Mouse (Mus musculus) heart, adult 18-20 months (tissue): ENCODE results near the gene Tuba3a. TPM values are rescaled to one million over a fixed set of nuclear protein-coding genes. Genes with fewer than 3 reads are reported as not detected.

ENCODE experiments used
- DNase-seq, 2 experiments: peaks; one replicate each; pipeline ENCODE4 v3.0.0; 2021 to 2022; ENCODE audit warnings: mixed read lengths in 1 of 2
- total RNA-seq, 2 experiments: library from RNA; stranded (reverse); gene quantifications; 2 replicates each; pipeline ENCODE4 v1.2.3; 2021

Gene Tuba3a
- total RNA-seq, 2 experiments from 2014 or later, result not detected

DNA sequence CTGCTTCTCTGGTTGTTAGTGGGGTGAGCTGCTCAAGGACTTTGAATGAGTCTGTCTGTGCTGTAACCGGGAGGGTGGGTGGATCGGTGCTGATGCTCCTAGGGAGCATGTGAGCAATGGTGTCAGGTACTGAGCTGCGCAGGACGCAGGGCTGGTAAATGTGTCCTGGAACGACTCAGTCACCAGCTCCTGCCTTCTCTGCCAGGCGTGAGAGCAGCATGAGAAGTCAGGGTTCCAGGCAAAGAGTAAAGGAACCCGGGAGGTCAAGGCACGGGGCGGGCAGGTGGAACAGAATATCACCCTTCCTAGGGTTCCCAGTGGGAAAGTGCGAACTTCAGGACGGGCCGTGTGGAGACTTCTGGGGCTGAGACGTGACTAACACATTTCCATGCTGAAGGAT, 19.8 kb downstream of the Tuba3a start:
- DNase-seq, result no peak

DNA sequence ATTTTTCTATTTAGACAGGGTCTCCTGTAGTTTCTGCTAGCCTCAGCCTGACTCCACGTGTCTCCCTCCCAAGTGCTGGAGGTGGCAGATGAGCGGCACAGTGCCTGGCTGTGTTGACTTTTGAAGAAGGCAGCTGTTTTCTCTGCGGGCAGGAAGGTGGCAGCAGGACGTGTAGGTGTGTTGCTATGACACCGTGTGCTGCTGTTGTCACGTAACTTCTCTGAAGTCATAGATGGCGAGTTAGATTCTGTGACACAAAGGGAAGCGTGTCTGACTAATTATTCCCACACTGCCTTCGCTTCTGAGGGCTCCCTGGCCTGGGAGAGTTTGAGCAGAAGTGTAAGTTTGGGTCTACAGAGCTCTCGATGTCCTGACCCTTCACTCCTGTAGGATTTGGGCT, 20.6 kb downstream of the Tuba3a start:
- no peak for DNase-seq

DNA sequence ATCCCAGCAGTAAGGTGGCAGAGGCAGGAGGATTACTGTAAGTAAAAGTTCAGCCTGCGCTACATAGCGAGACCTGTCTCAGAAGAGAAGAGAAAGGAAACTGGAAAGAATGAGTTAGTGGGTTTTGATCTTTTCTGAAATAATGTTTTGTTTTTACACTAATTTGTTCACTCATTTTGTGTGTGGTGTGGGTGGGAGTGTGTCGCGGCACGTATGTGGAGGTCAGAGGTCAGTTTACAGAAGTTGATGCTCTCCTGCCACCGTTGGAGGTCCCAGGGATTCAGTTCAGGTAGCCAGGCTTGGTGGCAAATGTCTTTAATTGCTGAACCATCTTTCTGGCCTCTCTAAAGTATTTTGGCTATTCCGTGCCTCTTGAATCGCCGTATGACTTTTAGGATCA, 21.6 kb downstream of the Tuba3a start:
- DNase-seq, result no peak

DNA sequence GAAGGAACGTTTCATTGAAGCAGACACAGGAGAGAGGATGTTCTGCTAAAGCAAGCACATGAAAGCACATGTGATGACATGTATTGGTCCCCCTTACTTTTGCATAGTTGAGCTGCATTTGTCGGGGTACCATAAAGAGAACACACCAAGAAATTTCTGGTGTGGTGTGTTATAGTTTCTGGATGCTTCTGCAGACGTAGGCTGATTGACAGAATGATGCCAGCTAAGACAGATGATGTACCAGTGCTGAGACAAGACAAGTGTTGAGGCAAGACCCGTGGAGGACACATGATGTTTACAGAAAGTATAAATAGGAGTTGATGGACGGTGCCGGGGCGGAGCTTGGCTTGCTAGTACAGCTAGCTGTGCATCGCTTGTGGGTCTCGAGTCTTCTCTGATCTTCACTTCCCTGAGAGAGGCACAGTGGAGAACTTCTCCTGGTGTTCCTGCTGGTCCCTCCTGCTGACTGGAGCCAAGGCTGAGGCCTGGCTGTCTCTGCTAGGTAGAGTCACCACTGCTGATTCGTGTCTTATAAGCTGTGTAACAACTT, 25.8 kb downstream of the Tuba3a start:
- no peak for DNase-seq

DNA sequence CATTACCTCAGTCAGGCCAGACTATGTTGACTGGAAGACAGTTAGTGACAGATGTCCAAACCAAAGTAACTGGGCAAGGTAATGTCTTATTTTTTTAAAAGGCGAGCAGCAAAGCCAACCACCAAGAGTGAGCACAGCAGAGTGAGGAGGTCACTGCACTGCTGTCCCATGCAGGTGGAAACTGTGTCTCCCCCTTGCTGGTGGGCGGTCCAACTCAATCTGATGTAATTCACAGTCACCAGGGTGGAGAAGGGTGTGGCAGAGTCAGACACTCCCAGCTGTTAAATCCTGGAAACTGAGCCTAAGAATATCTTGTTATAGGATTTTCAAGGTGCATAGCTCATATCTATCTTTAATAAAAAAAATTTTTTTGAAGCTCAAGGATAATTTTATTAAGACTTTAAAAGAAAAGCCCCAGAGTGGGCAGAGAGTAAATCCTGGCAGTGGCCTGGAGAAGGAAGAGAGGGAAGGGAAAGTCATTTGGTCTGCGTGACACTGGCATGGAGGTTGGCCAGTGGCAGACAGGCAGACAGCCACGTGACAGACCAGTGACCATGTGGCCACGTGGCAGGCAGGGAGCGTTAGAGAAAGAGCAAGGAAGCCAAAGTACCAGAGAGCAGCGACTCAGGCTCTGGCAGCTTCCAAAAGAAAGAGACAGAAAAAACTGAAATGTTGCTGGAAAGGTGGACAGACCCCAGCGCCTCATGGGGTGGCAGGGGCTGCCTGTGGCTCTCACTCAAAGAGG, 29.4 kb downstream of the Tuba3a start:
- DNase-seq, result peak; percentile 57 to 73

DNA sequence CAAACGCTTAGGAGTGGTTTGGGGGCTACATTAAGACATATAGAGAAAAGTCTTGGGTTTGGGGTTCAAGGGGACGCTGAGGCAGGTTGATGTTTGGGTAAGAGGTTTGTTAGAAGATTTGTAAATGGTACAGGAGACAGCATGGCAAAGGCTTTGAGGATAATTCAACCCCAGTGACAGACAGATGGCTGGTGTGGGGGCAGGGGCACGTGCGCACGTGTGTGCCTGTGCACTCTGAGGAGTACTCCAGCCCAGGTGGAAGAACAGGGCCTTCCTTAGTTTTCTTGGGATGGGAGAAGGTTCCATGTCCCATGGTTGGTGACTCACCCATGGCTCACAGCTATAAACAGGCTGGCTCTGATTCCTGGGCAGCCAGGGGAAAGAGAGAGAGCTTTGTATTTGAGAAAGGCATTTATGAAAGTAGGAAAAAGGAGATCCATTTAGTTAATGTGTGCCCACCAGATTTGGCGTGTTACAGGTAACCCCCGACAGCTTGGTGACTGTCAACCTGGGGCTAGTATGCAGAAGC, 30.3 kb downstream of the Tuba3a start:
- no peak for DNase-seq

DNA sequence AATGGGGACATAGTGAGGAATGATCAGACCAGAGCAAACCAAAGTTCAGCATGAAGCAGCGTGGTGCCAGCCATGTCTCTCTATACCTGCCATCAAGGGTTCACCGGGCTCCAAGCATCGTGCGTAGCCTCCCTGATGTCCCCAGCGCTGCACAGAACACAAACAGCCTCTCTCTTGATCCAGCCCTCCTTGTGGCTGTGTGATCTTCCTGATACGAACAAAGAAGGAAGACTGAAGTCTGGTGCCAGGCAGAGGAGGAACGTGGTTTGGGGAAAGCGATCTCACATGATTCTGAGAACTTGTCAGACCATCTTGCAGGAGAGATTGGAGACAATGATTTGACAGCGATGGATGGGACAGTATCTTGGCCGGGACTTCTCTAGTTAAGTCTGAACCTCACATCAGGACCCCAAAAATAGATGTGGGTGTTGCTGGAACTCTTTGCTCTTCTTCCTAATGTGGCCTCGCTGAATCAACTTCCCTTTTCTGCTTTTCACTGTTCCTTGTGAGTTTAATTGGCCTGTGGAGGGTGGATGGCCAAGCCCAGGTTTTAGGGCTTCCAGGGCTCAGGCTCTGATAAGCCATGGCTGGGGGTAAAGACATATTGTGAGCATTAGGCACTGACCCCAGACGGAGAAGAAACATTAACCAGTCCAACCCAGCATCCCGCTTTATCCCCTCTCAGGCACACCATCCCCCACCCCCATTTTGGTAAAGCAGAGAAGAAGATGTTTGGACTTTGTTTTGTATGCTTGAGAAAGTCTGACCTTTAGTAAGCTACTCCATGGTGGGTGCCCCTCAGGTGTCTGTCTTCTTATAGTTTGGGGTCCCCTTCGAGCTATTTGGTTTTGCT, 31.8 kb downstream of the Tuba3a start:
- peak in 1 of 2 experiments; percentile 39 for DNase-seq

DNA sequence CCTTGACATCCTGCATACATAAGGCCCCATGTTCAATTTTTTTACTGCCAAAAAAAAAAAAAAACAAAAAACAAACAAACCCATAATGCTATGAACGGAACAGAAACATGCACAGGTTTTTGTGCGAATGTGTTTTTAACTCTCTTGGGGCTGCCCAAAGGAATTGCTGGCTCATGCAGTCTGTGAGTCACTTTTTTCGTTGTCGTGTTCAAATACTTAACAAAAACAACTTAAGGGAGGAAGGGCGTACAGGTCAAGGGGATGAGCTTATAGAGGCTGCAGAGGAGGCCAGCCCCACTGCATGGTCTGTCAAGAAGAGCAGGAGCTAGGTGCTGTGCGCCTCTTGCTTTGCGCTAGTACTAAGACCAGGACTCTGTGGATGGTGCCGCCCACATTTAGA, 33.1 kb downstream of the Tuba3a start:
- DNase-seq, result no peak

DNA sequence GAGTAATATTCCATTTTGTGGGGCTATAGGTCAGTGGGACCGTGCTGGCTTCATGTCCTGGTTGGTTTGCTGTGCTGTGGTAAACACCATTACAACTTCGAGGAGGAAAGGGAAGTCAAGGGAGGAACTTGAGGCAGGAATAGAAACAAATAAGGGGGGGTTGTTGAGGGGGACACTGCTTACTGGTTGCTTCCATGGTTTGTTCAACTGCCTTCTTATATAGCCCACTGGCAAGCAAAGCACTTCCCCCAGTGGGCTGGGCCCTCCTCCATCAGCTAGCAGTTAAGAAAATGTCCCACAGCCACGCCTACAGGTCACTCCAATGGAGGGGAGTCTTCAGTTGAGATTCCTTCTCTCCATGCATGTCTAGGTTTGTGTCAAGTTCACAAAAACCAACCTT, 33.6 kb downstream of the Tuba3a start:
- peak in 1 of 2 experiments; percentile 51 for DNase-seq

DNA sequence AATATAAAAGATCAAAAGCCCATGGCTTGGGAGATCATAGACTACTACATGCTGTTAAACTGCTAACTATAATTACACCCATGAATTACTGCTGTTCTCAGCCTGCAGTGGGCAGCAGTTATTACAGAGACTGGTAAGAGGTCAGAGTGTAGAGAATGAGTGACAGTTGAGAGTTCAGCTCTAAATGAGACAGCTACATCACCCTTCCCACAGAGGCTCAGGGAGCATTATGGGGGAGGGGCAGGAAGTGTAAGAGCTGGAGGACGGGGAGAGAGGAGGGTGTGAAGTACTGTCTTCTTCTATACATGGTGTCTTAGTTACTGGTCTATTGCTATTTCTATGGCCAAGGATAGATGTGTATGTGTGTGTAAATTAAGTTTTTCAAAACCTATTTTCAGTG, 41.3 kb downstream of the Tuba3a start:
- DNase-seq, result no peak

DNA sequence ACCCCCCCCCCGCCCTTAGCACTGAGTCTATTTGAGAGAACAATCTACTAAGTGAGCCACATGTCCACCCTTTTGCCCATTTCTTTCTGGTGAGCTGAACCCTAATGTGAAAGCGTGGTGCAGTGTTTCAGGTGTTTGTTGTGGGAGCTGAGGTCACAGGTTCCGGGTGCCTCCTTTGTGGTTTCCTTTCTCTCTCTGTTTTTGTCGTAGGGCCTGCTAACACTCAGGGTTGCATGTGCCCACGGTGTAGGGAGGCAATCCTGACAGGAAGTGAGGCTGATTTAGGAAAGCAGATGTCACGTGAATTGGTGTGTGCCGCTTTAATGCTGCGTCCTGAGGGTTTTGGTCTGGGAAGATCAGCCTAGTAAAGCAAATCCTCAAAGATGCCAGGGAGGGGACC, 44.3 kb downstream of the Tuba3a start:
- DNase-seq, result no peak

DNA sequence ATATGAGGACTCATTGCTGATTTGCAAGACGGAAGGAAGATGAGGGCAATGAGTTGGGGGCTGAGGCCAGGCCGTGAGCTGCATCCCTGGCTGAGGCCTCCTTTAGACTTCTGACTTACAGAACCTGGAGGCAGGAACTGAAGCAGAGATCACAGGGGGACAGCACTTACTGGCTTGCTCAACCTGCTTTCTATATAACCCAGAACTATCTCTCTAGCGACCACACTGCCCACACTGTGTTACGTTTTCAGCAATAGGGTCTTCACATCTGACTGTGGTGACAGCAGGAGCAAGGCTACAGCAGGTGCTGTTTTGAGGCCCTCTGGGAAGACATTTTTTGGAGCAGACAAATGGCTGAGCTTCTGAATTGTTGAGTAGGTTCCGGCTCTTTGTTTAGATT, 45.2 kb downstream of the Tuba3a start:
- DNase-seq, result no peak

DNA sequence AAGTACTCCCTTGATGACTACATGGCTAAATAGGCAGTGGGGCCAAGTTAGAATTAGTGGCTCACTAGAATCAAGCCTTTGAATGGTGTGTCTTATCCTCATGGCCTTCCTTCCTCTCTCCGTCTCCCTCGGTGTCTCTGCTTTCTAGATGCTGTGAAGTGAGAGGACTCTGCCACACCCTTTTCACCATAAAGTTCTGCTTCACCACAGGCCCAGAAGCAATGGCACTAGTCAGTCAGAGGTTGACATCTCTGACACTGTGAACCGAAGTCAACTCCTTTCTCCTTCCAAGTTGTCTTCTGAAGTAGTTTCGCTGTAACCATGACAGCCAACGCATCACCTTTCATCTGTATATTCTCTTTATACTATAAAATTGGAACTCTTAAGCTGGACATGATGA, 46.3 kb downstream of the Tuba3a start:
- DNase-seq, result no peak

DNA sequence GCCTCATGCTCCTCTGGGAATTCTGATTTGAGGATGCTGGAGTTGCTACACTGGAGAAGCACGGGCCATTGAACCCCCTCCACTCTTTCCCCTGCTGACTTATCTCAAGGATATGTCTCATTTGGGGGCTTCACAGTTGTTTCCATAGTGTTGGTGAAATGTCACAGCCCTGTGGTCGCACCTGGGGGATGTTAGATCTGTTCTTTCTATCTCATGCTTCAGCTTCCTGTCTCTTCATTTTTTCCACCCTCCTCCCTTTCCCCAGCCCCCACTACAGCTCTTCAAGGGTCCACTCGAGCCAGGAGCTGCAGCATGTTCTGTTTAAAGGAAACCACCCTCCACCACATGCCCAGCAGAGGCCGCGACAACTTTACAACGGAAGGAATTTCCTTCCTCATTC, 47.4 kb downstream of the Tuba3a start:
- DNase-seq, result no peak

DNA sequence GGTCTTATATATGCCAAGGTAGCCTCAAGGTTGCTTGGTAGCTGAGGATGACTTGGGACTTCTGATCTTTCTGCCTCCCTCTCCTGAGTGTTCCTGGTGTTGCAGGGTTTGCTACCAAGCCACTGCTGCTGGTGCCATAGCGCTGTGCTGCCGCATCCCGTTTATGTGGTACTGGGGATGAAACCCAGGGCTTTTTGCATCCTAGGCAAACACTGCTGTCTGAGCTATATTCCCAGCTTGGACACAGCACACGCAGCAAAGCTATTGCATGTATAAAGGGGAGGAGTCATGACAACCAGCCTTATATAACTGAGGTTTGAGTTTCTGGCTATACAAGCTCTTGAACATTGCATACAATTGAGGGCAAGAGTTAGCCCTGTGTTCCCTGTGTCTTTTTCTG, 48.4 kb downstream of the Tuba3a start:
- no peak for DNase-seq

DNA sequence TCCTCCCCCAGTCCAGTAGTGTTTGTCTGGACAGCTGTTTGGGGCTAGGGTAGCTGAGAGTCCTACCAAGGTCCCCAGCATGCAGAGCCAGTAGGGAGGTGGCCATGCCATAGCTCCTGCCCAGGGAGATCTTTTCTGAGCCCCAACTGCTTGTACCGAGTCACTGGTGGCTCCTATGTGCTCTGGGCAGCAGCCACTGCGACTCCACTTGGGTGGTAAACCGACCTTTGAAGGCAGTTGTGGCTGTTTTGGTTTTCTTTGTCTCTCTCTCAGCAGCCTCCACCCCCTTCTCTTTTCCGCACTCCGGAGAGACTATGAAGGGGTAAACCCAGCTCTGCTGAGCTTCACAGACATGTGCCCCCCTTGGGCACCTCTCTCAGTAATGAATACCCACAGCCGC, 49.1 kb downstream of the Tuba3a start, which contains the start of gene Cd27:
TSS of gene Cd27 (minus strand) at position 229 of the 400 bp plus-strand sequence.
- DNase-seq, result no peak

DNA sequence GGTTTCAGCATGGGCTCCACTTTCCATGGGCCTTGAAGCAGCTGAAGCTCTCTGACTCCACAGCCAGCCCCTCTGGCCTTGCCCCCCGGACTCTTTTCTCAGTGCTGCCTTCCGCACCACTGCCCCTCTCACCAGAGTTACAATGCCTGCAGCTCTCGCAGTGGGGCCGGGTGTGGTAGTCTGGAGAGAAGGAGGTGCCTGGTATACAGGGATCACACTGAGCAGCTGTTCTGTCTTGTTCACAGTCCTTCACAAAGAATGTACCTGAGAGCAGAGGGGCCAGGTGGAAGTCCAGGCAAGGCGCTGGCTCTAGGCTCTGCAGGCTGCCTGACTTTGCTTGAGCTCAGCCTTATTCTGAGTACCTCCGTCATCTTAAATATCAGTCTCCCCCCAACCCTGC, 49.5 kb downstream of the Tuba3a start:
- no peak for DNase-seq

DNA sequence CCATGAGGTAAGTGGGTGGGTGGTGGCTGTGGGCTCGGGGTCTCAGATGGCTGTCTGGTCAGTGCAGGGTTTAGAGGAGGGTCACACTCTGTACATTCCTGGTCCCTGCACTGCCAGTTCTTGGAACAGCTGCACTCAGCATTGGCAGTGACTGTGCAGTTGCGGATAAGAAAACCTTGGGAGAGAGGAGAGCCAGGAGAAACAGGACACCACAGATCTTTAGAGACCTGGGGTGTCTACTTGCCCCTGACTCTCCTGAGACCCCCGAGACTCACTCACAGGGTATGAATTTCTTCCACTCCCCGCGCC, 51.4 kb downstream of the Tuba3a start:
- DNase-seq, result no peak

DNA sequence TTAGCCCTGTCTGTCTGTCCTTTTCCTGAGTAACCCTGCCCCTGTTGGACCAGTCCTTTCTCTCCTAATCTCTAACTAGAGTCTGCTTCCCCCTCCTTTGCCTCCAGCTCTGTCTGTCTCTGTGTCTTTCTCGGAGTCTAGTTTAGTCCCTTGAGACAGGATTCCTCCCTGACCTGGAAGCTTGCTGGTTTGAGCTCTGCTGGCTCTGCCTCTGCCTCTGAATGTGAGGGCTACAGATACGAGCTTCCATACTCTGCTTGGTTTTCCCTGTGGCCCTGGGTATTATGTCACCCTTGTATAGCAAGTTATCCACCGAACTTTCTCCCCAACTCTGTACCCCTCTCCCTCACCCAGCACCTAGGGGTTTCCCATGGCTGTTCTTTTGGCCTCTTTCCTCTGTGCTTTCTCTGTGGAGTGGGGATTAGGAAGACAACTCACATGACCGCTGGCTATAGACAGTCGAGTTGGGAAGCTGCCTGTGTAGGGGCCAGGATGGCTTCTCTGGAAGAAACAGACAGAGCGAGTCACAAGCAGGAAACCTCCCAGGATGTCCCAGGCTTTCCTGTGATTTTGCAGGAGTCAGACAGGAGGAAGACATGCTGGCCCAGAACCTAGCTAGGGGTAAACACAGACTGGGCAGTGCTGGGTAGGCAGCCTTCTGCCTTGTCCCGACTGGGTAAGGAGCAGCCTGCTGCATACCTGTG, 51.9 kb downstream of the Tuba3a start:
- peak; percentile 33 to 40 for DNase-seq

DNA sequence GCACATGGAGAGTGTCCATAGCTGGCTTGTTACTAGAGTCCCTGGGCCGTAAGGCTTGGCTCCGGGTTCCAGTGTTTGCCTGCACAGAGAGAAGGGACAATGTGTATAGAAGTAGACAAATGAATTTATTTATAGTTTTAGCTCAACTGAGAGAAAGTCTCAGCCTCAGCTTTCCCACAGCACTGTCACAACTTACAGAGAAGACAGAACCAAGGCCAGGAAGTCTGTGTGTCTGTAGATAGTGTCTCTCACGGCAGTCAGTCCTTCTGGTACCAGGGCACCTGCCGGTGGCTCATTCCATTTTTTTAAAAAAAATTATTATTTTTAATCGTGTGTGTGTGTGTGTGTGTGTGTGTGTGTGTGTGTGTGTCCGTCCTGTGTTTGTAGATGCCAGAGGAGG, 53.3 kb downstream of the Tuba3a start:
- no peak for DNase-seq

DNA sequence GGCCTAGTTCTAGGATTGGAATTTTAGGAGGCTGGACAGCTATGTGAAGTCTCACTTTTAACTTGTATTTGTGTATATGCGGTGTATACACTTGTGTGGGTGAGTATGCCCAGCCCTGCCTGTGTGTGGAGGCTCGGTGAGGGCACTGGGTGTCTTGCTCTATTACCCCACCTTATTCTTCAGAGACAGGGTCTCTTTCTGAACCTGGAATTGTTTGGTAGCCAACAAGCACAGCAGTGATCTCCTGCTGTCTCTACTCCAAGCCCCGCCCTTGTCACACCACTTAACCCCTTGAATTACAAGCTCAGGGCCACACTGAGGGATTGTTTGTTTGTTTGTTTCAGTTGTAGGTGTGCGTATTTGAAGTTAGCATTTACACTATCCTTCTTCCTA, 53.8 kb downstream of the Tuba3a start:
- DNase-seq, result no peak
